Mouse (Mus musculus): ENCODE measurements around the gene Gm20388. TPM values are rescaled to one million over a fixed set of nuclear protein-coding genes. Genes with fewer than 3 reads are reported as not detected.

Gm20388 gene
- total and polyA plus RNA-seq, 3 experiments = 0.02 to 0.05 TPM; not detected in 1

GRCm38 (mm10) chr8:122525004-122525403, 2614.4 kb downstream of the Gm20388 start:
- no peak for TF ChIP-seq GATA2 (IDR thresholded peaks at IDR 0.05; ENCODE audit: borderline replicate concordance, low read depth, low read length)
- H3K9me3 ChIP-seq (replicated peaks) = peaks cover 3% of the 10 kb centered on the region; the same call in 1 of the 2 replicates
- H3K4me3 ChIP-seq (ENCODE audit: low read depth, low read length) = peak overlapping the region; percentile 48; the same call in 1 of the 2 replicates
- no peak for ATAC-seq (ENCODE audit: extremely low read depth, insufficient number of reproducible peaks, low FRiP score, poor library complexity, severe bottlenecking)
- DNase-seq (ENCODE audit: low spot score) = no peak
- H3K36me3 ChIP-seq (replicated peaks) = peaks cover 90% of the 10 kb centered on the region
- H3K27me3 ChIP-seq (ENCODE audit: insufficient read depth, low read length) = no peaks in the 10 kb centered on the region
- H3K4me1 ChIP-seq (ENCODE audit: insufficient read depth, low read depth, low read length) = peaks cover 84% of the 10 kb centered on the region

GRCm38 (mm10) chr8:122526084-122526483, 2615.4 kb downstream of the Gm20388 start:
- TF ChIP-seq CTCF (IDR thresholded peaks at IDR 0.05; ENCODE audit: low read depth, low read length) (no peak), POLR2AphosphoS5 (IDR thresholded peaks at IDR 0.05; ENCODE audit: insufficient replicate concordance, low read depth, low read length) (no peak), GATA2 (IDR thresholded peaks at IDR 0.05; ENCODE audit: borderline replicate concordance, low read depth, low read length) (no peak), GATA1 (IDR thresholded peaks at IDR 0.05; ENCODE audit: borderline replicate concordance, low read length) (no peak), TAL1 (conservative IDR thresholded peaks at IDR 0.05; ENCODE audit: low read depth, low read length) (no peak)
- H3K36me3 ChIP-seq (replicated peaks) = peaks cover 92% of the 10 kb centered on the region
- DNase-seq (ENCODE audit: low spot score) (no peak), ATAC-seq (ENCODE audit: extremely low read depth, insufficient number of reproducible peaks, low FRiP score, poor library complexity, severe bottlenecking) (no peak)
- H3K4me1 ChIP-seq (ENCODE audit: insufficient read depth, low read depth, low read length) = peaks cover 81% of the 10 kb centered on the region
- no peaks in the 10 kb centered on the region for H3K27me3 ChIP-seq (ENCODE audit: insufficient read depth, low read length)
- H3K4me3 ChIP-seq (ENCODE audit: low read depth, low read length) = no peak overlapping the region; the same call in 1 of the 2 replicates
- peaks cover 3% of the 10 kb centered on the region; the same call in 1 of the 2 replicates for H3K9me3 ChIP-seq (replicated peaks)

GRCm38 (mm10) chr8:122526526-122527170, 2616.0 kb downstream of the Gm20388 start:
- H3K27me3 ChIP-seq (ENCODE audit: insufficient read depth, low read length) = no peaks in the 10 kb centered on the region
- H3K36me3 ChIP-seq (replicated peaks) = peaks cover 97% of the 10 kb centered on the region
- peaks cover 3% of the 10 kb centered on the region; the same call in 1 of the 2 replicates for H3K9me3 ChIP-seq (replicated peaks)
- ATAC-seq (ENCODE audit: extremely low read depth, insufficient number of reproducible peaks, low FRiP score, poor library complexity, severe bottlenecking) = no peak
- peaks cover 86% of the 10 kb centered on the region for H3K4me1 ChIP-seq (ENCODE audit: insufficient read depth, low read depth, low read length)
- TF ChIP-seq TAL1 (conservative IDR thresholded peaks at IDR 0.05; ENCODE audit: low read depth, low read length) (no peak), CTCF (IDR thresholded peaks at IDR 0.05; ENCODE audit: low read depth, low read length) (no peak), GATA1 (IDR thresholded peaks at IDR 0.05; ENCODE audit: borderline replicate concordance, low read length) (no peak), POLR2AphosphoS5 (IDR thresholded peaks at IDR 0.05; ENCODE audit: insufficient replicate concordance, low read depth, low read length) (no peak), GATA2 (IDR thresholded peaks at IDR 0.05; ENCODE audit: borderline replicate concordance, low read depth, low read length) (no peak)
- H3K4me3 ChIP-seq (ENCODE audit: low read depth, low read length) = no peak overlapping the region; the same call in 1 of the 2 replicates
- no peak for DNase-seq (ENCODE audit: low spot score)

GRCm38 (mm10) chr8:122527937-122528336, 2617.3 kb downstream of the Gm20388 start:
- TF ChIP-seq CTCF (IDR thresholded peaks at IDR 0.05; ENCODE audit: low read depth, low read length) = no peak
- no peak for TF ChIP-seq GATA2 (IDR thresholded peaks at IDR 0.05; ENCODE audit: borderline replicate concordance, low read depth, low read length)
- no peak for TF ChIP-seq POLR2AphosphoS5 (IDR thresholded peaks at IDR 0.05; ENCODE audit: insufficient replicate concordance, low read depth, low read length)
- TF ChIP-seq TAL1 (conservative IDR thresholded peaks at IDR 0.05; ENCODE audit: low read depth, low read length) = no peak
- no peak for TF ChIP-seq GATA1 (IDR thresholded peaks at IDR 0.05; ENCODE audit: borderline replicate concordance, low read length)
- no peak overlapping the region for H3K4me3 ChIP-seq (ENCODE audit: low read depth, low read length)
- no peaks in the 10 kb centered on the region for H3K27me3 ChIP-seq (ENCODE audit: insufficient read depth, low read length)
- DNase-seq (ENCODE audit: low spot score) = no peak
- no peak for ATAC-seq (ENCODE audit: extremely low read depth, insufficient number of reproducible peaks, low FRiP score, poor library complexity, severe bottlenecking)
- peaks cover 89% of the 10 kb centered on the region for H3K4me1 ChIP-seq (ENCODE audit: insufficient read depth, low read depth, low read length)
- H3K36me3 ChIP-seq (replicated peaks) = peaks cover 98% of the 10 kb centered on the region
- H3K9me3 ChIP-seq (replicated peaks) = peaks cover 3% of the 10 kb centered on the region; the same call in 1 of the 2 replicates

- H3K36me3 ChIP-seq (replicated peaks) = peaks cover 96% of the 10 kb centered on the region
- H3K27me3 ChIP-seq (ENCODE audit: insufficient read depth, low read length) = no peaks in the 10 kb centered on the region
- H3K4me3 ChIP-seq (ENCODE audit: low read depth, low read length) = no peak overlapping the region
- DNase-seq (ENCODE audit: low spot score) = no peak
- TF ChIP-seq POLR2AphosphoS5 (IDR thresholded peaks at IDR 0.05; ENCODE audit: insufficient replicate concordance, low read depth, low read length) = no peak
- TF ChIP-seq TAL1 (conservative IDR thresholded peaks at IDR 0.05; ENCODE audit: low read depth, low read length) = no peak
- no peak for TF ChIP-seq GATA1 (IDR thresholded peaks at IDR 0.05; ENCODE audit: borderline replicate concordance, low read length)
- no peak for TF ChIP-seq CTCF (IDR thresholded peaks at IDR 0.05; ENCODE audit: low read depth, low read length)
- TF ChIP-seq GATA2 (IDR thresholded peaks at IDR 0.05; ENCODE audit: borderline replicate concordance, low read depth, low read length) = no peak
- peaks cover 3% of the 10 kb centered on the region; the same call in 1 of the 2 replicates for H3K9me3 ChIP-seq (replicated peaks)
- H3K4me1 ChIP-seq (ENCODE audit: insufficient read depth, low read depth, low read length) = peaks cover 85% of the 10 kb centered on the region
- no peak for ATAC-seq (ENCODE audit: extremely low read depth, insufficient number of reproducible peaks, low FRiP score, poor library complexity, severe bottlenecking)
These were observed 2618.5 kb downstream of the Gm20388 start for GRCm38 (mm10) chr8:122529159-122529558.

GRCm38 (mm10) chr8:122531312-122531711, 2620.7 kb downstream of the Gm20388 start:
- Histone ChIP-seq H3K36me3 (replicated peaks) (peaks cover 84% of the 10 kb centered on the region), H3K27me3 (ENCODE audit: insufficient read depth, low read length) (no peaks in the 10 kb centered on the region), H3K4me3 (ENCODE audit: low read depth, low read length) (no peak overlapping the region), H3K4me1 (ENCODE audit: insufficient read depth, low read depth, low read length) (peaks cover 79% of the 10 kb centered on the region), H3K9me3 (replicated peaks) (peaks cover 3% of the 10 kb centered on the region; the same call in 1 of the 2 replicates)
- TF ChIP-seq POLR2AphosphoS5 (IDR thresholded peaks at IDR 0.05; ENCODE audit: insufficient replicate concordance, low read depth, low read length) (no peak), CTCF (IDR thresholded peaks at IDR 0.05; ENCODE audit: low read depth, low read length) (no peak), TAL1 (conservative IDR thresholded peaks at IDR 0.05; ENCODE audit: low read depth, low read length) (no peak), GATA1 (IDR thresholded peaks at IDR 0.05; ENCODE audit: borderline replicate concordance, low read length) (no peak), GATA2 (IDR thresholded peaks at IDR 0.05; ENCODE audit: borderline replicate concordance, low read depth, low read length) (no peak)
- ATAC-seq (ENCODE audit: extremely low read depth, insufficient number of reproducible peaks, low FRiP score, poor library complexity, severe bottlenecking) (no peak), DNase-seq (ENCODE audit: low spot score) (no peak)

All from G1E (cell line).